Mouse (Mus musculus): Measurements from ENCODE around the gene Ssbp4.

The Ssbp4 gene

GRCm38 (mm10) chr8:70630532-70631381 is 22.1 kb upstream of the Ssbp4 start:
- peak; percentile 78 to 88 for DNase-seq

- peak; percentile 87 to 93 for DNase-seq
These were observed 21.2 kb upstream of the Ssbp4 start for GRCm38 (mm10) chr8:70629574-70630531.

DNA sequence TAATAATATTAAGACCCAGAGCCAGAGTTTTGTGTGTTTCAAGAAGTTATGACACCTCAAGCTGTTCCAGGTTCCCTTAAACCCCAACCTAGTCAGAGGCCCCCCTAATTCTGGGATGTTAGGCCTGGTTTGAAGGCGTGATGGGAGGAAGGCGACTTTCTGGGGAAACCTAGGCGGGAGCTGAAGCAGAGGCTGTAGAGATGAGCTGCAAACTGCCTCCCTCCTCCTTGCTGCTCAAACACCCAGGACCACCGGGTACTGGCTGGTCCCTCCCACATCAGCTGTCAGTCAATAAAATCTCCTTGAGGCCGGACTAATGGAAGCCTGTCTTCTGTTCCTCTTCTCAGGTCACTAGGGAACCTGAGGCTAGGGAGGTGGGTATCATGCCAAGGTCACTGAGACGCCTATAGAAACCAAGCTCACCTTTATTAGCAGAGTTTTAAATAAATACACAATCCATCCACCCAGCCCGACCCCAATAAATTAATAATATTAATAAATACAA is 20.4 kb upstream of the Ssbp4 start:
- no peak for DNase-seq

DNA sequence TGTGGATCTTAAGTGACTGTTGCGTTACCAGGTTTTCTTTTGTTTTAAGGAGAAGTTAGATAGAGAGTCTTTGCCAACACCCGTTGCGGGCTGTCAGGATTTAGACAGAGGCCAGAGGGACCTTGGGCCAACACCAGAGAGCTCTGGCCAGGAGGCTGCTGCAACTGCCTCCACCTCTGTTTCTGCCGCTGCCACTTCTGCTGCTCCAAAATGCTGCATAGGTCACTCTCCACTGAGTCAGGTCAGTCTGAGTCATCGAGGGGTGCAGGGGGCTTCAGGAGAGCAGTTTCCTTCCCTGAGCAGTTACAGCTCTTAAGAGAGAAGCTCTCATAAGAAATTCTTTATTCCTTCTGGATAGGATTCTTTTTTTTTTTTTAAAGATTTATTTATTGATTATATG is 18.4 kb upstream of the Ssbp4 start:
- no peak for DNase-seq

DNA sequence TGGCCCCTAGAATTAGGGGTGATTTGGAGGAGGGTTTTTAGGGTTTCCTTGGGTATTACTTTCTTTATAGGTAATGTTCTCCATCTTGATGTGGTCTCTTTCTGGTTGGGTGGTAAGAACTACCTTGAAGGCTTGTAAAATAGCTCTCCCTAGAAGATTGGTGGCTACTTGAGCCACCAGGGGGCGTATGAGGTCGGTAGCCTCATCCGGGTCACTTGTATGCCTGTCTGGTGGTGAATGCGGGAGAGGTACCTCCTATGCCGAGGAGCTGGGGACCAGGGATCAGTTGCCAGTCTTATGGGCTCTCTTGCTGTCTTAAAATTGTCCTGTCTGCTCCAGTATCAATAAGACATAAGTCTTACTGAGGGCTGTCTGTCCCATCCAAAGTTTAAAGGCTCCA is 16.4 kb upstream of the Ssbp4 start:
- DNase-seq, result peak; percentile 80 to 83

DNA sequence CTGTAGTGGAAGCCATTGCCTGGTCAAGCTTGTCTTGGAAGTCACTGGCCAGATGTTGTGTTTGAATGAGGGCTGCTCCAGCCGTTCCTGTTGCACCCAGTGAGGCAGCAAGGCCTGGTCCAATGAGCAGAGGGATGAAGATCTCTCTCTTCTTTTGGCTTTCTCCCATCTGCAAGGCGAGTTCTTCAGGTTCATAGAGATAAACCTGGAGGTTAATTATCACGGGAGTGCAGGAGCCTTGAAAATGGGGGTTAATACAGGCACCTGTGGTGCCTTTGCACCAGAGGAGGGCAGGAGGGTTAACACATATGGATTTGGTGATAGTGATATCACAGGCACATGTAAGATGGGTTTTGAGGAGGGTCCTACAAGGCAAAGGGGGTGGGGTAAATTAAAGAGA is 13.5 kb upstream of the Ssbp4 start:
- DNase-seq, result no peak

DNA sequence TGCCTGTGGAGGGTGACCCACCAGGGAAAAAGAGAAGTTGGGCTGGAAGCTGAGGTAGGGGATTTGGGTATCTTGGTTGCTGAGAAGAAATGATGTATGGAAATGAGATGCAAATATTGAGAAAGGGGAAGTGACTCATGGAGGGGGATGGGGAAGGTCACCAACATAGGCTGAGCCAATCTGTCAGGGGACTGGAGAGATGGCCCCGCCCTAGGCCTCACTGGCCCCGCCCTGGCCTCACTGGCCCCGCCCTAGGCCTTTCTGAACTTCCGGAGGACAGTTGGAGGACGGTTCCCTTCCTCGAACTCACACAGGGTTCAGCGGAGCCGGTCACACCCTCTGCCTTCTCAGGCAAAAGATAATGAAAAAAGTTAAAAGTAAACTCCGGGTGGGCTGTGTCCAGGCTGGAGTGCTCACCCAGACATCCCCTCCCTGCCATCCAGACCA is 10.2 kb upstream of the Ssbp4 start:
- peak; percentile 65 to 79 for DNase-seq

DNA sequence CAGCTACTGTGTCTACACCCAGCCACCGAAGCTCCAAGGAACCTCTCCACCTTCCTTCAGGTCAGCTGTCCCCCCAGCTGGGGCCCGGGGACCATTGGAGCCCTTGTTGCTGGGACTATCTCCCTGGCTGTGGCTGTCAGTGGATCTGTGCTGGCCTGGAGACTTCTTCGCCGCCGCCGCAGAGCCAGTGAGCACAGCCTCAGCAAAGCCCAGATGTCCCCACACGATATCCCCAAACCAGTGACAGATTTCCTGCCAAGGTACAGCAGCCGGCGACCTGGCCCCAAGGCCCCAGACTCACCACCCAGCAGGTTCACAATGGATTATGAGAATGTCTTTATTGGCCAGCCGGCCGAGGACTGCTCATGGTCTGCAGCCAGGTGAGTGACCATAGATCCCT is 9.3 kb upstream of the Ssbp4 start:
- DNase-seq, result no peak

- no peak for DNase-seq
These were observed 8.0 kb upstream of the Ssbp4 start for GRCm38 (mm10) chr8:70616645-70617044.

- no peak for DNase-seq
These were observed 7.2 kb upstream of the Ssbp4 start, which contains the start of gene Lrrc25 for GRCm38 (mm10) chr8:70615894-70616293. Gene Lrrc25, plus strand, starts transcription at chr8:70616155.

DNA sequence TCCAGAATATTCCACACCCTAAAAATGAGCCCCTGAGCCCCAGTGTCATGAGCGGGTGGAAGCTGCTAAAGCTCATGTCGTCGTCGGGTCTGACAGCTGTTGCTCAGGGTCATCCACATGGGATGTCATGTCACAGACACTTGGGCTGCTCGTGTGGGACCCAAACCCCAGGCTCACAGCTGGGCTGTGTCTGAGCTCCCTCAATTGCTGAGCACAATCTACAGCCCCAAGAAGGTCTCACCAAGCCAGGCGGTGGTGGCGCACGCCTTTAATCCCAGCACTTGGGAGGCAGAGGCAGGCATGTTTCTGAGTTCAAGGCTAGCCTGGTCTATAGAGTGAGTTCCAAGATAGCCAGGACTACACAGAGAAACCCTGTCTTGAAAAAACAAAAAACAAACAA is 6.6 kb upstream of the Ssbp4 start:
- DNase-seq, result no peak

GRCm38 (mm10) chr8:70614469-70614868 is 5.8 kb upstream of the Ssbp4 start:
- no peak for DNase-seq

GRCm38 (mm10) chr8:70613763-70614162 is 5.1 kb upstream of the Ssbp4 start:
- DNase-seq, result no peak

- DNase-seq, result peak; percentile 93 to 94
These were observed 3.2 kb upstream of the Ssbp4 start for GRCm38 (mm10) chr8:70611849-70612248.

- peak; percentile 92 for DNase-seq
These were observed 2.4 kb upstream of the Ssbp4 start for GRCm38 (mm10) chr8:70610796-70611771.

DNA sequence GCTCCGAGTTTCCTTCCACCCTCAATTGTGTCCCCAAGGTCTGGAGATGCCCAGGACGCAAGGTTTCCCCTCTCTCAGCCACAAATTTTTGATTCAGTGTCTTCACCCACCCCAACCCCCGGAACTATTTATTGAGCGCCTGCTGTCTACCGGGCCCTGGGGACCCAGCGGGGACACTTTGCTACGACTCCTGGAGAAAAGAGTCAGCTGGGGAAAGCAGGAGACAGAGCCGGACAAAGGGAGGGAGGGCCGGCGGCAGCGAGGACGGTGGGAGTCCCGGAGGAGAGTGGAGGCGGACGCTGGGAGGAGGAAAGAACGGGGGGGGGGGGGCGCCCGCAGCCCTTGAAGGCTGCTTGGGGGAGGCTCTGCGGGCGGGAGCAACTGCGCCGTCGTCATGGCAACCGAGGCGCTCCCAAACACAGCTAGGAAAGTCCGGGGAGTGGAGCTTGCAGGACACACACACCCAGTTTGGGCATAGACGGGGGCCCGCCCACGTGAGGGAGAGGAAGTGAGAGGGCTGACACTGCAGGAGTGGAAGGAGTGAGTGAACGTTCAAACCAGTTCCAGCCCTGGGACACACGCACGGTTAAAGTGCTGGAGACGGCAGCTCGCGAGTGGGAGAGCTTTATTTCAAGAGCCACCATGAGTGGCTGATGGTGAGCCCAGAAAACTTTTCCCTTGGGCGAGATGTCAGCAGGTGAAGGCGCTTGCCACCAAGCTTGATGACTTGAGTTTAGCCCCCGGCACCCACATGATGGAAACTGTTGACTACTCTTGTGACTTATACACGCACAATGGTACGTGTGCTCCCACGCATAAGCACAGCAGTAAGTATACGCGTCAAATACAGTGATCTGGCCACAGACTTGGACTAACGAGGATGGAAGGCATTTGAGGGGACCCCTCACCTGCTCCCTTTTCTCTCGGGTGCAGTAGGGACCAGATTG is 1.4 kb upstream of the Ssbp4 start:
- peak; percentile 92 to 96 for DNase-seq

GRCm38 (mm10) chr8:70609368-70609848 is 736 bp upstream of the Ssbp4 start:
- peak; percentile 94 to 97 for DNase-seq

DNA sequence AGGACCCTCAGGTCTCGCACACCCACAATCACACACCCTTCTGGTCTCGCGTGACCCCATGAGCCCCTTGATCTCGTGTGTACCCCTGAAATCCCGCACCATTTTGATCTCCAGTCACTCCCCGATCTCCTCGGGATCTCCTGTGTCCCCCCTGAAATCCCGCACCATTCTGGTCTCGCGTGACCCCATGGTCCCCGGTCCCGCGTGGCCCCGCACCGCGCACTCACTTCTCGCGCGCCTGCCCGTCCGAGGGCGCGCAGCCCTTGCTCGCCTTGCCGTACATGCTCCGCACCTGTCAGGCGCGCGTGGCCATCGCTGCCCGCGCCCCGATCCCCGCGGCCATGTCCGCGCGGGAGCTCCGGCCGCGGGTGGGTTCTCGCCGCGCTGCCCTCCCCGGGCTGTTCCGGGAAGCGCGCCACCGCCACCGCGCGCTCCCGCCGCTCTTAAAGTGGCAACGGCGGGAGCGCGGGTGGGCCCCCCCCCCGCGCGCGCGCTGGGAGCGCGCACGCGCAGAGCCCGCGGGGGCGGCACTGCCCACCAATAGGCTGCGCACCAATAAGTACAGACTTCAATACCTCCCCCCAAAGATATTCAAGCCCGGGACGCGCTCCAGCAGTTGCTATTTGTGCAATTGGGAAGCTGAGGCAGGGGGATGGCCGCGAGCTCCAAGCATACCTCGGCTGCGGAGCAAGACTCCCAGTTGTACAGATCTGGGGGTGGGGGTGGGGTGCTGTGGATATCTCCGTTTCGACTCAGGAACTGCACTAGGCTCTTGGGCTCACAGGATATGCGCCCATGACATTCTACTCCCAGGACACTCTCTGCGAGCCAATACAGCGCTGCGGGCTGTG is 549 bp downstream of the Ssbp4 start:
- peak; percentile 64 to 79 for DNase-seq

- peak in 1 of 2 experiments; percentile 32 for DNase-seq
These were observed 1.1 kb downstream of the Ssbp4 start for GRCm38 (mm10) chr8:70607603-70607897.
